Mouse (Mus musculus): ENCODE measurements around the gene Baz2b. TPM values are rescaled to one million over a fixed set of nuclear protein-coding genes. Genes with fewer than 3 reads are reported as not detected.

Baz2b gene
- 67.3 TPM for polyA plus RNA-seq (2014; fragmentation: Illumina TruSeq; extraction: RNeasy Lipid Tissue Mini Kit (QIAGEN cat#74804); ENCODE audit: low replicate concordance)

GRCm38 (mm10) chr2:60209703-60210651 lies at the start of gene Baz2b, which contains the start of gene March7:
Gene Baz2b (minus strand): TSS chr2:60209839.
Gene March7 (plus strand): TSS chr2:60209887.

GRCm38 (mm10) chr2:59881831-59882741 lies 327.6 kb downstream of the Baz2b start, which contains the start of gene Wdsub1:
Gene Wdsub1 (minus strand): TSS chr2:59882591.

Other genes starting within 250 kb of the Baz2b start
- 307 TPM for gene March7, start within 50 bp of the Baz2b start, polyA plus RNA-seq (2014; fragmentation: Illumina TruSeq; extraction: RNeasy Lipid Tissue Mini Kit (QIAGEN cat#74804); ENCODE audit: low replicate concordance)
- gene Cd302, start 74.6 kb upstream of the Baz2b start, polyA plus RNA-seq (2014; fragmentation: Illumina TruSeq; extraction: RNeasy Lipid Tissue Mini Kit (QIAGEN cat#74804); ENCODE audit: low replicate concordance) = 169 TPM
- 58.0 TPM for gene Ly75, start 173.5 kb upstream of the Baz2b start, polyA plus RNA-seq (2014; fragmentation: Illumina TruSeq; extraction: RNeasy Lipid Tissue Mini Kit (QIAGEN cat#74804); ENCODE audit: low replicate concordance)

Data from small intestine, adult 10 weeks (tissue).